Mouse (Mus musculus) CH12.LX (cell line): ENCODE results near the gene Mroh2a. TPM values are rescaled to one million over a fixed set of nuclear protein-coding genes. Genes with fewer than 3 reads are reported as not detected.

Experiments used
- DNase-seq: peaks from one replicate; pipeline ENCODE4 v3.0.0-alpha.2; 2013; ENCODE audit errors: extremely low read depth
- H3K27ac ChIP-seq: 2 replicates; pipeline ENCODE4 v1.5.1; 2012; ENCODE audit warnings: low read depth, mild to moderate bottlenecking, control low read depth, moderate library complexity; ENCODE audit not compliant: insufficient read depth
- H3K27me3 ChIP-seq: replicated peaks from 2 replicates; pipeline ENCODE3; 2012; ENCODE audit warnings: inconsistent platforms
- H3K36me3 ChIP-seq, 2 experiments: replicated peaks in 1 of 2; 2 replicates each; pipeline versions ENCODE3 to v1.6.1; 2012; ENCODE audit warnings: inconsistent platforms in 1 of 2, low read length in 1 of 2, mild to moderate bottlenecking in 1 of 2, mixed read lengths in 1 of 2, moderate library complexity in 1 of 2; ENCODE audit not compliant: control insufficient read depth in 1 of 2, insufficient read depth in 1 of 2
- H3K4me1 ChIP-seq, 2 experiments: 2 replicates each; pipeline ENCODE4 v1.6.1; 2012; ENCODE audit warnings: inconsistent platforms in 1 of 2, moderate library complexity in 1 of 2; ENCODE audit not compliant: insufficient read depth in 2 of 2, control insufficient read depth in 1 of 2
- H3K4me2 ChIP-seq: 2 replicates; pipeline ENCODE4 v1.6.1; 2012; ENCODE audit warnings: low read depth, mild to moderate bottlenecking, control low read depth; ENCODE audit not compliant: poor library complexity, insufficient read depth, severe bottlenecking
- H3K4me3 ChIP-seq, 3 experiments: fragments of 150-350 bp in 1 of 3; sonication (generic) in 1 of 3; replicated peaks in 1 of 3; 2 replicates each; pipeline versions ENCODE3 to v1.5.1; 2011 to 2012; ENCODE audit warnings: low read depth in 2 of 3, low read length in 2 of 3, mild to moderate bottlenecking in 2 of 3, moderate library complexity in 2 of 3, control low read depth in 1 of 3, improper control_type of control experiment in 1 of 3, inconsistent platforms in 1 of 3, mixed read lengths in 1 of 3; ENCODE audit not compliant: poor library complexity in 1 of 3
- H3K79me2 ChIP-seq: replicated peaks from 2 replicates; pipeline ENCODE4 v1.6.1; 2012; ENCODE audit warnings: mild to moderate bottlenecking, moderate library complexity; ENCODE audit not compliant: control insufficient read depth, poor library complexity, insufficient read depth, severe bottlenecking; ENCODE audit errors: extremely low read depth
- H3K9ac ChIP-seq: 2 replicates; pipeline ENCODE4 v1.6.1; 2012; ENCODE audit warnings: low read depth, mild to moderate bottlenecking, control low read depth, moderate library complexity; ENCODE audit not compliant: insufficient read depth
- H3K9me3 ChIP-seq: replicated peaks from 2 replicates; pipeline ENCODE3; 2012; ENCODE audit warnings: low read length, inconsistent platforms, mixed read lengths
- CTCF ChIP-seq, 2 experiments: IDR thresholded peaks in 1 of 2; conservative IDR thresholded peaks in 1 of 2; 2 replicates each; pipeline ENCODE4 v1.5.1; 2011 to 2012; ENCODE audit warnings: low read depth in 2 of 2, low read length in 2 of 2, improper control_type of control experiment in 1 of 2, inconsistent platforms in 1 of 2, mild to moderate bottlenecking in 1 of 2, moderate library complexity in 1 of 2
- JUN ChIP-seq: IDR thresholded peaks from 2 replicates; pipeline ENCODE4 v1.6.1; 2011; ENCODE audit warnings: low read depth, mild to moderate bottlenecking, low read length, improper control_type of control experiment, moderate library complexity; ENCODE audit not compliant: insufficient read depth
- MAZ ChIP-seq: IDR thresholded peaks from 2 replicates; pipeline ENCODE4 v1.6.1; 2012; ENCODE audit warnings: low read depth, mild to moderate bottlenecking, inconsistent platforms, low read length, improper control_type of control experiment, moderate library complexity
- MYC ChIP-seq: IDR thresholded peaks from 2 replicates; pipeline ENCODE4 v1.6.1; 2011; ENCODE audit warnings: low read depth, mild to moderate bottlenecking, improper control_type of control experiment, low read length
- NELFE ChIP-seq: IDR thresholded peaks from 2 replicates; pipeline ENCODE4 v1.6.1; 2011; ENCODE audit warnings: low read depth, low read length, improper control_type of control experiment
- POLR2A ChIP-seq: IDR thresholded peaks from 2 replicates; pipeline ENCODE4 v1.6.1; 2011; ENCODE audit warnings: low read depth, mild to moderate bottlenecking, improper control_type of control experiment, low read length
- RAD21 ChIP-seq: IDR thresholded peaks from 2 replicates; pipeline ENCODE4 v1.6.1; 2011; ENCODE audit warnings: low read depth, mild to moderate bottlenecking, low read length, improper control_type of control experiment, moderate library complexity
- SIN3A ChIP-seq: IDR thresholded peaks from 2 replicates; pipeline ENCODE4 v1.6.1; 2012; ENCODE audit warnings: low read length, improper control_type of control experiment, inconsistent platforms
- TBP ChIP-seq: conservative IDR thresholded peaks from 2 replicates; pipeline ENCODE4 v1.6.1; 2011; ENCODE audit warnings: low read depth, low read length, improper control_type of control experiment
- USF2 ChIP-seq: conservative IDR thresholded peaks from 2 replicates; pipeline ENCODE4 v1.6.1; 2011; ENCODE audit warnings: low read depth, low read length, improper control_type of control experiment
- ZC3H11A ChIP-seq: IDR thresholded peaks from 2 replicates; pipeline ENCODE4 v1.6.1; 2012; ENCODE audit warnings: low read depth, mild to moderate bottlenecking, inconsistent platforms, low read length, improper control_type of control experiment
- dilution Hi-C: fragments of 300-500 bp; cut with MboI; formaldehyde crosslinking; loops from 2 replicates; pipeline ENCODE4 v1.14.3; 2020; ENCODE audit warnings: low sequenced_read_pairs; ENCODE audit not compliant: extremely low pct_unique_long_range_greater_than_20kb, extremely low pct_ligation_motif_present
- in situ Hi-C: fragments of 300-500 bp; cut with MboI; formaldehyde crosslinking; loops from 3 replicates; pipeline ENCODE4 v1.14.3; 2019; ENCODE audit warnings: low sequenced_read_pairs, low pct_ligation_motif_present, low pct_unique_long_range_greater_than_20kb, mixed read lengths
- polyA plus RNA-seq: library from polyadenylated mRNA; unstranded; fragments of >175 nt; gene quantifications from 2 replicates; pipeline ENCODE4 v1.2.1, GENCODE M21; 2012; ENCODE audit warnings: low read depth; ENCODE audit not compliant: insufficient read length
- total RNA-seq, 2 experiments: library from RNA; depleted of rRNA; stranded (reverse); fragments of 300-350 nt in 1 of 2; fragments of >200 nt in 1 of 2; gene quantifications; 2 replicates each; pipeline ENCODE4 v1.2.3; 2012 to 2014

Gene Mroh2a
- total and polyA plus RNA-seq, 3 experiments: 0.17 to 1.0 TPM; not detected in 1

- in situ Hi-C loops (no loop called here), dilution Hi-C loops (no loop called here)
- Histone ChIP-seq H3K27ac (no peak overlapping the region), H3K27me3 (no peaks in the 10 kb centered on the region), H3K9ac (no peak overlapping the region), H3K79me2 (no peaks in the 10 kb centered on the region), H3K36me3 (peaks cover 71 to 90% of the 10 kb centered on the region in 2 experiments), H3K4me2 (no peak overlapping the region), H3K9me3 (peaks cover 12% of the 10 kb centered on the region), H3K4me1 (peaks cover 0 to 8% of the 10 kb centered on the region in 2 experiments; a peak in 2 of 4 replicates), H3K4me3 (no peak overlapping the region)
- no peak for TF ChIP-seq MYC
- no peak for TF ChIP-seq USF2
- TF ChIP-seq TBP: no peak
- no peak for TF ChIP-seq MAZ
- TF ChIP-seq CTCF (conservative IDR thresholded peaks at IDR 0.05 in 1 of 2, IDR thresholded peaks at IDR 0.05 in 1 of 2; ENCODE audit: low read depth in 2 of 2, low read length in 2 of 2): no peak
- TF ChIP-seq JUN: no peak
- no peak for TF ChIP-seq RAD21
- no peak for TF ChIP-seq NELFE
- DNase-seq: no peak
Measured at GRCm38 (mm10) chr1:88266123-88266522, 39.3 kb downstream of the Mroh2a start.

- H3K27me3 ChIP-seq: no peaks in the 10 kb centered on the region
- in situ Hi-C loops: no loop called here
Measured at GRCm38 (mm10) chr1:88267489-88267888, 40.7 kb downstream of the Mroh2a start.

GRCm38 (mm10) chr1:88268070-88268469 lies 41.3 kb downstream of the Mroh2a start:
- Histone ChIP-seq H3K9me3 (peaks cover 18% of the 10 kb centered on the region), H3K4me2 (no peak overlapping the region), H3K9ac (no peak overlapping the region), H3K4me1 (no peaks in the 10 kb centered on the region), H3K4me3 (no peak overlapping the region), H3K27ac (no peak overlapping the region), H3K27me3 (no peaks in the 10 kb centered on the region), H3K79me2 (no peaks in the 10 kb centered on the region), H3K36me3 (peaks cover 86 to 90% of the 10 kb centered on the region in 2 experiments)
- in situ Hi-C loops (no loop called here), dilution Hi-C loops (no loop called here)
- TF ChIP-seq POLR2A (peak; percentile 18; the same call in 1 of the 2 replicates), ZC3H11A (no peak)
- TF ChIP-seq, all 38 proteins: peak for 1
- DNase-seq: no peak

More at GRCm38 (mm10) chr1:88267489-88267888, 40.7 kb downstream of the Mroh2a start:
- Histone ChIP-seq H3K27ac (no peak overlapping the region), H3K9ac (no peak overlapping the region), H3K79me2 (no peaks in the 10 kb centered on the region), H3K4me3 (no peak overlapping the region), H3K9me3 (peaks cover 16% of the 10 kb centered on the region), H3K4me1 (no peaks in the 10 kb centered on the region), H3K36me3 (peaks cover 84 to 91% of the 10 kb centered on the region in 2 experiments), H3K4me2 (no peak overlapping the region)
- DNase-seq: no peak
- TF ChIP-seq SIN3A (0 out of 2 replicates have a peak, but pooled peaks have one; percentile 32), RAD21 (no peak)
- dilution Hi-C loops: no loop called here
